Mouse (Mus musculus): Measurements from ENCODE around the gene Snx20.
A peak's percentile ranks its signal among the peaks of the same experiment; 100 is the strongest.
"Not testable (repeated sequence)": the region's sequence is repeated elsewhere in the genome, so short reads cannot be mapped to it uniquely, and the experiment has no call there.

The Snx20 gene

GRCm38 (mm10) chr8:88635474-88636397 lies at the start of gene Snx20:
Gene Snx20 (minus strand): TSS chr8:88636128.
- ATAC-seq (ENCODE audit: low TSS enrichment) = no peak

GRCm38 (mm10) chr8:88683656-88684289 lies 47.8 kb upstream of the Snx20 start:
- ATAC-seq (ENCODE audit: low TSS enrichment) = no peak; the same call in 1 of the 2 replicates

GRCm38 (mm10) chr8:88681046-88681445 lies 45.1 kb upstream of the Snx20 start:
- ATAC-seq (ENCODE audit: low TSS enrichment) = peak; percentile 78

- peak; percentile 67 for ATAC-seq (ENCODE audit: low TSS enrichment)
Measured at GRCm38 (mm10) chr8:88680566-88680965, 44.6 kb upstream of the Snx20 start.

GRCm38 (mm10) chr8:88677071-88677470 lies 41.1 kb upstream of the Snx20 start:
- no peak for ATAC-seq (ENCODE audit: low TSS enrichment)

- peak; percentile 72 for ATAC-seq (ENCODE audit: low TSS enrichment)
Measured at GRCm38 (mm10) chr8:88675372-88676165, 39.6 kb upstream of the Snx20 start.

- ATAC-seq (ENCODE audit: low TSS enrichment) = no peak
Measured at GRCm38 (mm10) chr8:88673859-88674258, 37.9 kb upstream of the Snx20 start.

- ATAC-seq (ENCODE audit: low TSS enrichment) = peak; percentile 67
Measured at GRCm38 (mm10) chr8:88671575-88671974, 35.6 kb upstream of the Snx20 start.

- ATAC-seq (ENCODE audit: low TSS enrichment) = no peak
Measured at GRCm38 (mm10) chr8:88670782-88671181, 34.9 kb upstream of the Snx20 start.

GRCm38 (mm10) chr8:88668400-88669086 lies 32.6 kb upstream of the Snx20 start:
- peak; percentile 70 for ATAC-seq (ENCODE audit: low TSS enrichment)

- no peak for ATAC-seq (ENCODE audit: low TSS enrichment)
Measured at GRCm38 (mm10) chr8:88666435-88666834, 30.5 kb upstream of the Snx20 start.

GRCm38 (mm10) chr8:88664947-88665346 lies 29.0 kb upstream of the Snx20 start:
- no peak for ATAC-seq (ENCODE audit: low TSS enrichment)

- ATAC-seq (ENCODE audit: low TSS enrichment) = no peak
Measured at GRCm38 (mm10) chr8:88664121-88664520, 28.2 kb upstream of the Snx20 start.

- no peak for ATAC-seq (ENCODE audit: low TSS enrichment)
Measured at GRCm38 (mm10) chr8:88662401-88662821, 26.5 kb upstream of the Snx20 start.

GRCm38 (mm10) chr8:88659873-88660272 lies 23.9 kb upstream of the Snx20 start:
- no peak for ATAC-seq (ENCODE audit: low TSS enrichment)

GRCm38 (mm10) chr8:88655334-88655733 lies 19.4 kb upstream of the Snx20 start:
- ATAC-seq (ENCODE audit: low TSS enrichment) = peak; percentile 85

GRCm38 (mm10) chr8:88651122-88651521 lies 15.2 kb upstream of the Snx20 start:
- not testable (repeated sequence) for ATAC-seq (ENCODE audit: low TSS enrichment)

GRCm38 (mm10) chr8:88650016-88650708 lies 14.2 kb upstream of the Snx20 start:
- no peak for ATAC-seq (ENCODE audit: low TSS enrichment)

- no peak for ATAC-seq (ENCODE audit: low TSS enrichment)
Measured at GRCm38 (mm10) chr8:88648322-88648721, 12.4 kb upstream of the Snx20 start.

GRCm38 (mm10) chr8:88646837-88647778 lies 11.2 kb upstream of the Snx20 start, which contains the start of gene Nod2:
Gene Nod2 (plus strand): TSS chr8:88647315.
- peak; percentile 67; the same call in 1 of the 2 replicates for ATAC-seq (ENCODE audit: low TSS enrichment)

All from frontal cortex, adult (tissue).